Mouse (Mus musculus) 416B (cell line): ENCODE data around the gene Lrrfip2.

Experiments used
- DNase-seq: peaks from one replicate; pipeline ENCODE4 v3.0.0; 2011; ENCODE audit warnings: low read depth

Gene Lrrfip2

DNA sequence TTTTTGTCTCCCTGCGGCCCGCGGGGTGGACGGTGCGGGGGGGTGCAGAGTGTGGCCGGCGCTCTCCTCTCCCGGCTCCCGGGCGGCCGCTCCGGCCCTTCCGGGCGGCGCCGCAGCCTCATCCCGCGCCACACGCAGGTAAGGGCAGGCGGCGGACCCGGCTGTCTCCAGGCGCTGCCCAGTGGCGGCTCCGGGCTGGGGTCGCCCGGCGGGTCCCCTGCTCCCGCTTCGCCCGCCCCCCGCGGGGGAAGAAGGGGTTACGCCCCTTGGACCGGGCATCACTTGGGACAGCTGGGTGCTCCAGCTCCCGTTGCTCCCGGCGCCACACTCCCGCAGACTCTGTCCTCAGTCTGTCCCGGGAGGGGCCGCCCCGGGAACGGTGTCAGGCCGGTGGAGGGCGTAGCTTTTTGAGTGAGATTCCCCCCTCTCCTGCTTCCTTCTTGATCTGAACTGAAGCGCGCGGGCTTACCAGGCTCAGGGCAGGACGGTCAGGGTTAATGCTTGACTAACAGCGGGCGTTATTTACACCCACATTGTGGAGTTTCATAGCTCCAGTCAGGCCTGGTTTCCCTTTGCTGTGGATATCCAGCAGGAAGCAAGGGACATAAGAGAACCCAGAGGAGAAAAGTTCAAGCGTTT is 979 bp downstream of the Lrrfip2 start:
- no peak for DNase-seq

- peak; percentile 94 for DNase-seq
Observed at GRCm38 (mm10) chr9:111118891-111119441, 1.6 kb downstream of the Lrrfip2 start.

- peak; percentile 93 for DNase-seq
Observed at GRCm38 (mm10) chr9:111122446-111122845, 5.1 kb downstream of the Lrrfip2 start.

- no peak for DNase-seq
Observed at GRCm38 (mm10) chr9:111123336-111123735, 5.9 kb downstream of the Lrrfip2 start.

GRCm38 (mm10) chr9:111124440-111124839 is 7.0 kb downstream of the Lrrfip2 start:
- peak; percentile 44 for DNase-seq

DNA sequence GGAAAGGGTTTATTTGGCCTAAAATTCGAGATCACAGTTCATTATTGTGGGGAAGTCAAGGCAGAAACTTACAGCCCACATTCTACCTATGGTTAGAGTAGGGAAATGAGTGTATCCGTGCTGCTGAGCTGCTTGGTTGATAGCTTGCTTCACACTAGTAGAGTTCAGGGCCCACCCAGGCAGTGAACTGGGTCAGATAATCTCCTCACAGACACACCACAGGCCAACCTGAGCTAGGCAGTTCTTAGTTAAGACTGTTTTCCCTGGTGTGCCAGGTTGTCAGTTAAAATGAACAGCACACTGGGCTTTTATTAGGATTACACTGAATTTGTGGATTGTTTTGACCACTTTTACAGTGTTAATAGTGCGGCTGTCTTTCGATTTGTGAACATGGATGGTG is 9.3 kb downstream of the Lrrfip2 start:
- no peak for DNase-seq

- peak; percentile 21 for DNase-seq
Observed at GRCm38 (mm10) chr9:111127749-111128148, 10.4 kb downstream of the Lrrfip2 start.

DNA sequence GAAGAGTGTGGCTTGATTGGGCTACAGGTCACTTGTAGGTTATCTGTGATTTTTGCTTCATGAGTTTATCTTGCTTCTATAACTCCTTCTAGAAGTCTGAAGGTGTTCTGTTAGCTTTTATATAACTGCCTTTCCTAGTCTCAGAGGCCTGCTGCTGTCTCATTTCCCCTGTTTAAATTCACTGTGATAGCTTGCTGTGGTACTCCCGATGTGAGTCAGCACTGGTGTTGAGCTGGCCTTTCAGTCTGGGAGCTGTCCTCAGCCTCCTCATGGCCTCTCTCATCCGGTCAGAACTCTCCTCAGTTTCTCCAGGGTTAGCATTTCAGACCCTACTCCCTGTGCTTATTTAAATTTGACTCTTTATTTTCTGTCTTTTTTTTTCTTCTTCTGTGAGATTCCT is 12.7 kb downstream of the Lrrfip2 start:
- peak; percentile 76 for DNase-seq

DNA sequence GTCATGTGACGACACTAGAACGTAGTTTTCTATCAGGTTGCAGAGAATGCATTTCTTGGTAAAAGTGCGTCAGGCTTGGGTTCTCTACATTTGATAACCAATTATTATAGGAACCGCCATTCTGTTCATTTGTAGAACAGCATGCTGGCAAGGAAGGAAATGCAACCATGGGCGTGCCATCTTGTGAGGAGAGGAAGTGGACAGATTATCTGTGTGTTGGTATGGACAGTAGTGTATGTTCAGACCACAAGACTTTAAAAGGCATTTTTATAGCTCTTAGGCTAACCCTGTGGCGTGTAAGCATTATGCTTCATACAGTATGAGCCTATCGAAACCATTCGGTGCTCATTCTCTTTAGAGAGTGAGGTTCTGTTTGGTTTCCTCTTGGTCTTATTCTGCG is 20.8 kb downstream of the Lrrfip2 start:
- DNase-seq: peak; percentile 70

DNA sequence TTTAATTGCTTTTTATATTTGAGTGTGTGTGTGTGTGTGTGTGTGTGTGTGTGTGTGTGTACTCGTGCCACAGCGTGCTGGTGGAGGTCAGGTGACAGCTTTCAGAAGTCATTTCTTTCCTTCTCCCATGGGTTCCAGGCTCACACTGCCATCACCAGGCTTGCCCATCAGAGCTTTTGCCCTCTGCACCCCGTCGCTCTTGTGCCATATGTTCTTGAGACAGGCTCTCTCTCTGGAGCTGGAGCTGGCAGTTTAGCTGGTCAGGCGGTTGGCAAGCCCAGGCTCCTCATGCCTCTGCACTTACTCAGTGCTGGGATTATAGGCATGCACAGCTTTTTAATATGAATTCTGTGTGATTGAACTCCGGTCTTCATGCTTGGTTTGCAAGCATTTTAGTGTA is 25.3 kb downstream of the Lrrfip2 start:
- no peak for DNase-seq

DNA sequence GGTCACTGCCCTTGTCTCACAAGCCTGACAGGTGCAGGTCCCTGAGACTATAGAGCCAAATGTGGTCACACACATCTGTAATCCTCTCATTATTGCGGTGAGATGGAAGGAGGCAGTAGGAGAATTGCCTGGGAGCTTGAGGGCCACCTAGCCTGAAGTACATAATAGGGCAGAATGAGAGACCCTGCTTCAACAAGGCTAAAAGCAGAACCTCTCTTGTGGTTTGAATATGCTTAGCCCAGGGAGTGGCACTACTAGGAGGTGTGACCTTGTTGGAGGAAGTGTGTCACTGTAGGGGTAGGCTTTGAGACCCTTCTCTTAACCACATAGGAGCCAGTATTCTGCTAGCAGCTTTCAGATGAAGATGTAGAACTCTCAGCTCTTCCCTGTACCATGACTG is 26.0 kb downstream of the Lrrfip2 start:
- peak; percentile 60 for DNase-seq

- no peak for DNase-seq
Observed at GRCm38 (mm10) chr9:111144711-111145110, 27.3 kb downstream of the Lrrfip2 start.

DNA sequence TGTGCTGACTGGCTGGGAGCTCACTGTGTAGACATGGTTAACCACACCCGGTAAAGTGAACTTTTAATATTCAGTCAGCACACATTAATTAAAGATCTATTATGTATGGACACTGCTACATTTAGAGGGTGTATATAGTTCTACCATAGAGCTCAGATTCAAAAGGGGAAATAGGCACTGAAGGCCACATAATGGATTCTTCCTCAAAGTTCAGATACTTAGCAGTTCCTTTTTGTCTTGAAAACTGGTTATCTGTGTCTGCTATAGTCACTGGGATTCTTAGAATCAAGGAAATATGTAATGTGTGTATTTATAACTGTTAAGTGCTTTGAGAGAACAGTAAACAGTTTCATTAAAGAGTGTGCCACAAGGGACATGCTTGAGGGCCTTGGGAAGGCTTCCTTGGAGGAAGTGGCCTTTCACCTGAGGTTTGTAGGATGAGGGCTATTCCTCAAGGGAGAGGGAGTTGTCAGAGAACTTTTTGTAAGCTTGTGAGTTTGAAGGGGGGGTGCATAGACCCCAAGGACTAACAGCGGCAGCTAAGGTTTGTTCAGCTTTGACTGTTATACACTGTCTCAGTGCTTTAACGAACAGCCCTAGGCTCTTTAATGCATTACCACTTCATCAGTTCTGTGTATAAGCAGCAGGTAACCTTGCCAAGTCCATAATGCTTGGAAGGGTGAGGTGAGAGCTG is 28.3 kb downstream of the Lrrfip2 start:
- no peak for DNase-seq

- peak; percentile 66 for DNase-seq
Observed at GRCm38 (mm10) chr9:111146216-111146798, 28.9 kb downstream of the Lrrfip2 start.

DNA sequence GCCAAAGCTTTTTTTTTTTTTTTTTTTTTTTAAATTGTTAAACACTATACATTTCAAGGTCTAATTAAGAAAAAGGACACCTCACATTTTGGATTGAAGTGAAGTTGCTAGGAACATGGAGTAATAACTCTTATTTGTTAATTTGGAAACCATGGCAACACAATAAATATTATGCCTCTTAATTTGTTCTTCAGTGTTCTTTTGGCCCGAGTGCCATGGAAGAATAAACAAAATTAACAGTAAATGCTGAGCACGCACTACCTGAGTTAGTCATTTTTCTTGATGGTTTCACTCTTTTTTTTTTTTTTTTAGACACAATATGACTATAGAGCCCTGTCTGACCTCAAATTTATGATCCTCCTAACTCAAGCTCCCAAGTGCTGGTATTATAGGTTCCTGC is 30.6 kb downstream of the Lrrfip2 start:
- no peak for DNase-seq

DNA sequence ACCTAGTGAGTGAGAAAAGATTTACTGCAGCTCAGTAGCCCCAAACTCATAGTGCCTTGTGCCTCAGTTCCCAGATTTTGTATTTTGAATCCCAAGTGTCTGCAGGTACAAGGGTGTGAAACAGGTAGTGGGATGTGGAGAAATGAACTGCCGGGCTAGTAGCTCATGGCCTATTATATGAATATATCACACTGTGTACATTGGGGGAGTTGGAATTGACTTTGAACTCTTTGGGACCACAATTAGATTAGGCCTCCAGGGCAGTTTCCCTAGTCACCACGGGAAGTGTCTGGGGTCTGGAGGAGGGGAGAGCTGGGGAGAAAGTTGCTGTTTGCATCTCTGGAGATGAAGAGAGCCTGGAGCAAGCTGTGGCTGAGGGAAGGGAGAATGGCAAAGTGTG is 31.0 kb downstream of the Lrrfip2 start:
- DNase-seq: no peak

DNA sequence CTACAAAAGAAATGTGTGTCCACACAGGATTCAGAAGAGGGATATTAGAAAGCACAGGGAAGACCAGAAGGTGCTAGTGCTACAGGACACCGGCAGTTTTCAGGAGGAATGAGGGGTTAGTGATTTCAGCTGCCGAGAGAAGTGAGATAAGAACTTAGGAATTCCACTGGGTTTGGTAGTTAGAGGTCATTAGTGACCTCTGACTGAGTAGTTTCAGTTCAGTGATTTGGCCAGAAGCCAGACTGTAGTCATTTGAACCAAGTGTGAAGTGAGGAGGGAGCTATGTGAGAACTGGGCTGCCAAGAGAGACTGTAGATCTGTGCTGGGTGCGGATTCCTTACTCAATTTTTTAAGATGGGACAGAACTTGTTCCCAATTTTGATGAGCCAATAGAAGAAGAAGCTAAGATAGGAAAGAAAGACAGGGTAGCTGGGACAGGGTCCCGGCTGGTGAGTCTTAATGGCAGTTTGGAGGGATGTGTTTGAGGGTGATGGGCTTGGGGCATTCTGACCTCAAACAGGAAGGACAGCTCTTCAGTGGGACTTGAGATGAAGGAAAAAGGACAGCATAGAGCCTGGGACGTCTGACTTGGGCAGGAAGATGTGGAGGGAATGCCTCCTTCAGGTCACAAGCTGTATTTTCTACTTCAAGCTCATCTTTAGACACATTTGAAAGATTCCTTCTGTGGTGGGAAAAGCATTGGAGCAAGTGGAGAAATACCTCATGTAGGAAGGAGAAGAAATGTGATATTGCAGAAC is 32.0 kb downstream of the Lrrfip2 start:
- DNase-seq: peak; percentile 58

GRCm38 (mm10) chr9:111152314-111152897 is 35.0 kb downstream of the Lrrfip2 start:
- DNase-seq: no peak

DNA sequence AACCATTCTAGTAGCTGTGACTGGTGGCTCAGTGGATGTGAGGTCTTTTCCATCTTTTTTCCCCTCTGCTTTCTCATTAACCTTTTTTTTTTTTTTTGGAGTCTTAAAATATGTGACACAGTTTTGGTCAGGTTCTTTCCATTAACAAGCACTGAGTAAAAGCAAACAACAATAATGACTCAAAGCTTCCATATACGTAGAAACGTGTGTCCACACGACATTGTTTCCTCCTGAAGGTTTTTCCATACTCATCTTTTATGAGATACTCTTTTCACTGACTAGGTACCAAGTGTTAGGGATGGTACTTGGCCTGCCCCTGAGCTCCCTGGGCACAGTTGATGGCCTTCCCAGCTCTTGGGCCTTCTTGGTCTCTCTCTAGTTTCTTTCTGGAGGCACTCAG is 35.6 kb downstream of the Lrrfip2 start:
- no peak for DNase-seq

GRCm38 (mm10) chr9:111155764-111156458 is 38.5 kb downstream of the Lrrfip2 start:
- DNase-seq: peak; percentile 39

- no peak for DNase-seq
Observed at GRCm38 (mm10) chr9:111159562-111159961, 42.2 kb downstream of the Lrrfip2 start.
